Mouse (Mus musculus) CD4-positive helper T cell, adult 2 months (primary cell): ENCODE measurements around the gene P2rx2.

Experiments used
- DNase-seq: peaks from one replicate; pipeline ENCODE4 v3.0.0-alpha.2; 2012; ENCODE audit warnings: low read depth, missing footprints, low spot score

The P2rx2 gene

DNA sequence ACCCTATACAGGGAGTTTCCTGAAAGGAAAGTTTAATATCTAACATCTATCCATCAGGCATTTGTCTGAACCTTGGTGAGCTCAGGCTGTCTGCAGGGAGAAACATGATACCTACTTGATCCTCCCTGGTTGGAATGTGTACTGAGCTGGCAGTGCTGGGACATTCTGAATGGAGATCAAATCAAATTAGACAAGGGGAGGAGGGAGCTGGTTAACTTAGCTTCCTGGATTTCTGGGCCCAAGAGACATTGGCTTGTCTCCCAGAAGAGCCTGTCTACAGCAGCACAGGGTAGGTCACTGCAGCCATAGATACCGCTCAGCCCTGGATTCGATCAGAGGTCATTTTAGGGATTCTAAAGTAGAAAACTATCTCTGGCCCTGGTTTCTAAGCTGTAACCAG is 4.2 kb downstream of the P2rx2 start:
- no peak for DNase-seq

DNA sequence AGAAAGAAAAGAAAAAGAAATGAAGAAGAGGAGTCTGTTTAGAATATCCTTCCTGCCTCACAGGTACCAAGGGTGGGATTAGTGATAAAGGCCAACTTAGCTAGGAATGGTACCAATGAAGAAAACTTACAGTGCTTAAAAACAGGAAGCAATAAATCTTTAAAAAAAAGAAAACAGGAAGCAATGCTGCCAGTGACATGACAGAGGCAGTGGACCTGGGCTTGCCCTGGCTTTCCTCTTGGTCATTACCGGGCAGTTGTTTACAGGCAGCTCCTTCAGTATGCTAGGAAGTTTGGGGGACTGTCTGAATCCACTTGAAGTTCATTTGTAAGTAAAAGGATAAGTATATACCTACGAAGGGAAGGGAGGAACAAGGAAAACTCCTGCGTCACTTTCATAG is 12.5 kb downstream of the P2rx2 start:
- DNase-seq: no peak

DNA sequence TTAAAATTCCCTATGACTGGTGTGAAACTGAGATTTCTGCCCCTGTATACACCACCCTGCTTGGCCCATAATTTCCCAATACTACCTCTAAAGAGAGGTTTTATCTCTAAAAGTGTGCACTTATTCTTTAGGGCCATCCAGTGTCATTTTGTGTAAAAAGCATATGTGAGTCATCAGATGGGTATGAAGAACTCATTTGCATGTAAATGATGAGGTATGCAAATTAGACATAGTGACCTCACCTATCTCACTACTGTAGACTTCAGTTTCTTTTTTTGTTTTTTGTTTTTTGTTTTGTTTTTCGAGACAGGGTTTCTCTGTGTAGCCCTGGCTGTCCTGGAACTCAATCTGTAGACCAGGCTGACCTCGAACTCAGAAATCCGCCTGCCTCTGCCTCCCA is 29.9 kb downstream of the P2rx2 start:
- no peak for DNase-seq

DNA sequence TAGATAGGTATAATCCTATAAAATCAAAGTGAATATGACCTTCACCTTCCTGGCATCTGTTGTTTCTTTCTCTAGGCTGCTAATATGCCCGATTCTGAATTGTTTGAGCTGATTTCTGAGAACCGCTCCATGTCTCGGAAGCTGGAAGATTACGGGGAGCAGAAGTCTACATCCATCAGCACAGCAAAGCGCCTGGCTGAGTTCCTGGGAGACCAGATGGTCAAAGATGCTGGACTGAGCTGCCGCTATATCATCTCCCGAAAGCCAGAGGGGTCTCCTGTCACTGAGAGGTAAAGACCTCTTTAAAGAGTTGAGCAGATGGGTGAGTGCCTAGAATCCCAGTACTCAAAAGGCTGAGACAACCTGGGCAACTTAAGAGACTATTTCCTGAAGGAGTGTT is 34.2 kb downstream of the P2rx2 start:
- DNase-seq: no peak

DNA sequence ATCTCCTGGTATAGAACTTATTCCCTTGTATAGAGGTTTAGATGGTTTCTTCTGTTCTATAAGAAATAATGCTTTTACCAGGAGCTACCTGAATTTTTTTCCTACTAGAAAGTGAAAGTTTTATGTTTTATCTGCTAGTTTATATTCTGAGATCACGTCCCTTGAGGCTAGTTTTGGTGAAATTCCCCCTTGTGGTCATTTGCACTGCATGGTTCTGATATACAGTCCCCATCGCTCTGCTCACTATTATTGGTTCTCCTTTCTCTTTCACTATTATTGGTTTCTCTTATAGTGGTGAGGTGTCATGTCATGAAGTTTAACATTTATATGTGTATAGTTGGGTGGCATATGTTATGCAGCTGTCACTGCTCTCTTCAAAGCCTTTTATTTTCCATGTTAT is 42.4 kb downstream of the P2rx2 start:
- DNase-seq: no peak

DNA sequence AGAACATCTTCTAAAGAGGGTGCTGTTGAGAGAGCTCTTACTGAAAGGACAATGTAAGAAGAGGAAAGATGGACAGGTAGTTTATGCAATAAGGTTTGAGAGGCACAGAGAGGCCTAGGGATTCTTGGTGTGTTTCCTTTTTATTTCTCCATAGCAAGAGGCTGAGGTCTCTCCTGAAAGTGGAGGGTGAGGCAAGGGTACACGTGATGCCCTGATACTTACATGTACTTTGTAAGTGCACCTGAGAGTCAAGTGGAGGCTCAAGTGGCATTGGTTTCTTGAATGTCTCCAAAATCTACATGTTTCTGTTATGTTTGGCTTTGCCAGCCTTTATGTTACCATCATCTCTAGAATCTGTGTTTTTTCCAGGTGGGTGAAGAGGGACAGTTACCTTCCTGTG is 46.4 kb downstream of the P2rx2 start:
- no peak for DNase-seq

DNA sequence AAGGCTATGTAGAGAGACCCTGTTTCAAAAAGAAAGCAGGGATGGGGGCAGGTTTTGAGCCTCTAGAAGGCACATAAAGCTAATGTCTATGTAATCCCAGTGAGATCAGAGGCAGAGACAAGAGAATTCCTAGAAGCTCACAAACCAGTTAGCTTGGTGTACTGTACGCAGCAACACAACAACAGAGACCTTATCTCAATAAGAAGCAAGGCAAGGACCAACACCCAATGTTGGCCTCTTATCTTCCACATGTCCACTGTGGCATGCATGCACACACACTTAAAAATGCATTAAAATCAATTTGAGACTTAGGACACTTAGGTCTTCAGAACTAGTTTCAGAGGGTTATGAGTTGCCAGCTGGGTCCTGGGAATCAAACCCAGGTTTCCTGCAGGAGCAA is 51.4 kb downstream of the P2rx2 start:
- DNase-seq: no peak
